Mouse (Mus musculus) cerebellum, postnatal 4 days (tissue): Measurements from ENCODE around the gene Tpcn1.
A peak's percentile ranks its signal among the peaks of the same experiment; 100 is the strongest.

Experiments
- DNase-seq, 2 experiments: peaks; one replicate each; pipeline ENCODE4 v3.0.0; 2022; ENCODE audit warnings: low spot score in 2 of 2, mixed read lengths in 1 of 2

Tpcn1 gene

DNA sequence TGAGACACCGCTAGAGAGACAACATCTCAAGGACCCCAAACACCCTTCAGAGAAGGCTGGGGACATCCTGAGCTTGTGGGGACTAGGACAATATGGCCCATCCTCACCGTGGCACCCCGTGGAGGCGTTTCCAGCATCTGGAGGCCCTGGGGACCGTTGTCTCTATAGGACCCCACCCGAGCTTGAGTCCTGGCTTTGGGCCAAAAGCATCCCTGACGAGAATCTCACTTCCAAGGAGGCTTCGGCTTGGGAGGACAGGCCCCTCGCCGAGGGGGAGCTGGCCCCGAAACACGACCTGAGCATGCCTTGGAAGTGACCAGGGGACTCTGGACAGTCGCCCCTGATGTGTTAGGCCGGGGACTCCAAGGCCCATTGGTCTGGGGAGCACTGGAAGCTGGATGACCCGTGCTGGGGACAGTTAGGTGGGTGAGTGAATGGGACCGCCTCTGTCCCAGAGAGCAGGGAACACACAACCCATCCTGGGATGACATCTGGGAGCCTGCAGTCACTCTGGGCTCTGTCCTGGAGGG is 20.8 kb upstream of the Tpcn1 start:
- DNase-seq: no peak

DNA sequence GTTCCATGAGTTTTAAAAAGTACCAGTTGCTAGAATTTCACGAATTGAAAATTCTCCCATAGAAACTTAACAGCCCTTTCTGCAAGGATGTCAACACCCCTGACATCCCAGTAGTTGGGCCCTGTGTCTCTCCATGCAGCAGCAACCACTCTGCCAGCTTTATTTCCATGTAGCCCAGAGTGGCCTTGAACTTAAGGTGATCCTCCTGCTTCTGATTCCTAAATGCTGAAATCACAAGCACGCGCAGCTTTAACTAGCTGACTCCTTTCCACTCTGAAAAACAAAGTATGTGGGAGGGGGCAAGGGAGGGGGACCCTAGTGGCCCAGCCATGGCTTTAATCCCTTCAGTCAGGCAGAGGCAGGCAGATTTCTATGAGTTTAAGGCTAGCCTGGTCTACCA is 18.9 kb upstream of the Tpcn1 start:
- DNase-seq: no peak

DNA sequence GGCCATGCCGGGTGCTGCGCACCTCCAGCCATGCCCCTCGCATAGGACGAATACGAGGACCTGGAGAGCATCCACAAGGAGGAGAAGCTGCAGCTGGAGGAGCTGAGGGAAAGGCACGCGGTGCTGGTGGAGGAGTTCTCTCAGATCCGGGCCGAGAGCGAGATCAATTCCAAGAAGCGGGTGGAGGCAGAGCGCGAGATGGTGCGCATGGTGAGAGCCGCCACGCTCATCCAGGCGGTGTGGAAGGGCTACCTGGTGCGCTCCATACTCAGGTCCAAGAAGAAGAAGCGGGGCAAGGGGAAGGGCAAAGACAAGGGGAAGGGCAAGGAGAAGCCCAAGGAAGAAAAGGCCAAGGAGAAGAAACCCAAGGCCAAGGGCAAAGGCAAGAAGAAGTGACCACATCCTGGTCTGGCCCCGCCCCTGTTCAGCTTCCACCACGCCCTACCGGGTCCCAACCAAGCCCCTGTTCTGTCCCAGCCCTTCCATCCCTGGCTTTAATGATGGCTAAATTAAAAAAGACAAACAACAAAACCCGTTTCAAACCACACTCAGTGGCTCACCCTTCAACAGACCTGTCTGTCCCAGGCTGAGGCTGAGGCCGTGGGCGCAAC is 18.2 kb upstream of the Tpcn1 start:
- no peak for DNase-seq

DNA sequence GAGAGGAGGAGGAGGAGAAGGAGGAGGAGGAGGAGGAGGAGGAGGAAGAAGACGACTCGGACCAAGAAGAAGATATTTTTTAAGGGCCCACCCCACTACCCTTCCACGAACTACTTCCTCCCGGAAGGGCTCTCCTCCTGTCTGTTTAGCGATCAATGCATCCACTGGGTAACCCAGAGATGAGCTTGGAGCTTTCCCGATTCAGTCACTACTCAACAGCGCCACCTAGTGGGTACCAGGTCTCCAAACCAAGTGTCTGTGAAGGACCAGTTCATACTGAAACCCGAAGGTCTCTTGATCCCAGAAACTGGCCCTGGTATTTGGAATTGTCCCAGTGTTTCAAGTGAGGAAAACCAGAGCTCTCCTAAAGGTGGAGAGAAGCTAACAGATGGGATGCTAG is 17.2 kb upstream of the Tpcn1 start:
- DNase-seq: peak; percentile 91 to 95

DNA sequence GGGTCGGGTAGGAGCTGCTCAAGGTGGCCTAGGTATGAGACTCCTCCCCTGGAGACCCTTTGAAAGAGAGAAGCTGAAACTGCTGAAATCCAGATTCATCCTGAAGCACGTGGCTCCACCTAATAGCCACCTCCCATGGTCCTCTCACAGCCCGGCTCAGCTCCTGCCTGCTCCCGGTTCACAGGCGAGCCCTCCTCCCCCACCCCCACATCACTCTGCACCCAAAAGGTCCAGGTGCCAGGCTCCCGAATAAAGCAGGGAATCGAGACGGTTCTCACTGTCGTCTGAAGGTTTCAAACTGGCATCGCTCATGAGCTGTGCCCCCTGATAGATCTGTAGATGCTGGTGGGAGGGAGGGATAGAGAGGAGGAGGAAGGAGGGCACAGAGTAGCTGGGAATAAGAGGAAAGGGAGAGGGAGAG is 16.8 kb upstream of the Tpcn1 start:
- DNase-seq: no peak

DNA sequence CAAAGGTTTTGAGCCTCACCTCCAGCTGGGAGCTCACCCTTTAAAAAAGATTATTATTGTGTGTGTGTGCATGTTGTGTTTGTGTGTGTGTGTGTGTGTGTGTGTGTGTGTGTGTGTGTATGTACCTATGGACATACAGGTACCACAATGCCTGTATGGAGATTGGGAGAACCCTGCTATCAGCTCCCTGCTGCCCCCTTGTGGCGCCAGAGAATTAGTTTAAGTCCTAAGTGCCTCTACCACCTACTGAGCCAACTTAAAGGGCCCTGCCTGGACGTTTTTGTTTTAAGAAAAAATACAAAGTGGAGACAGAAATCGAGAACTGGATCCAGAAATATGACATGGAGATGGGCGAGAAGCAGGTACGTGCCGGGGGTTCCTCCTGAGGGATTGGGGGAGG is 16.4 kb upstream of the Tpcn1 start:
- peak; percentile 82 to 85 for DNase-seq

DNA sequence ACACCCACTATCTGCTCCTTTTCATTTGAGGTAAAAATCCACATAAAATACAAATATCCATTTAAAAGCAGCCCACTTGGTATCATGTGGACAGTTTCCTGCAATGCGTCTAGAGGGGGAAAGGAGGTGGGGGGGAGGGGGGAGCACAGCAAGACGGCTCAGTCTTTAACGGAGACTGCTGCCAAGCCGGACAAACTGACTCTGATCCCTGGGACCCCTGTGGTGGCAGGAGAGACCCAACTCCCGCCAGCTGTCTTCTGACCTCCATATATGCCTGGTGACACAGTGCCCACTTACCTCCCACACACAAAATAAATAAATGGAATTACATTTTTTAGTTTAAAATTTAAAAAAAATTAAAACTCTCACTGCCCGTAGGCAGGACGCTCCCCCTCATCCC is 15.0 kb upstream of the Tpcn1 start:
- no peak for DNase-seq

DNA sequence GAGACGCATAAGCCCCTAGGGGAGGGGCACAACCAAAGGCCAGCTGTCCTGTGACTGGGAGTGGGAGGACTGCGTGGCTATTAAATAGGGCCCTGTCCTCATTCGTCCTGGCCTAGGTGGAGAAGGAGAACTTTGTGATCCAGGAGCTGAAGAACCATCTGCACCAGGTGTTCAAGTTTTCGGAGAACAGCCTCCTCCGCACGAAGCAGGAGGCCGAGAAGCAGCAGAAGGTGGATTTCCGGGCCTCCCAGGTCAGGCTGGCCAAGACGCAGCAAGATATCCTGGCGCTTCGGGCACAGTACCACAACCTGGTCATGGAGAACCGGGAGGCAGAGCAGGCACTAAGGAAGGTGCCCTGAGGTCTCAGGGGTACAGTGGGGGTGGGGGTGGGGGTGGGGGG is 13.7 kb upstream of the Tpcn1 start:
- DNase-seq: no peak

DNA sequence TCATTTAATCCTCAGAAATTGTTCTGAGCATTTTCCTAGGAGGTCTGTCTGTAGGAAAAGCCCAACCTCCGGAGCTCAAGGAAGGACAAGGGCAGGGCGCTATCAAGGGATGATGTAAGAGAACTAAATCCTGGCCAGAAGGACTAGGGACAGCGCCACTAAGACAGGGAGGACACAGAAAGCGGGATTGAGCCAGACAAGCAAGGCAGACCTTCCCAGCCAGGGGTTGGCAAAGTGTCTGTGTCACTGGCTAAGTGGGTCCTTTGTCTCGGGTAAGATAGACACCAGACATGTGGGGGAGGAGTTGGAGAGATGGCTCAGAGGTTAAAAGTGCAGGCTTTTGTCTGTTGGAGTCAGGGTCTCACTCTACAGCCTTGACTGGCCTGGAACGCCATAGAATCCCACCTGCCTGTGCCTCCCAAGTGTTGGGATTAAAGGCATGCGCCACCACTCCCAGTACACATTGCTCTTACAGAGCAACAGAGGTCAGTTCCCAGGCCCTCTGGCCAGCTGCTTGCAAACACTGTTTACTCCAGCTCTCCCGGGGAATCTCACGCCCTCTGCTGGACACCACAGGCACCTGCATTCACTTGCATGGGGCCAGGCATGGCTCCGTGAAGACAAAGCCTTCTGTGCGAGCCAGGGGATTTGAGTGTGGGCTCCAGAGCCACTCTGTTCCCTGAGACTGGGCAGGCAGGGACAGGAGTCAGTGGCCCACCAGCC is 12.6 kb upstream of the Tpcn1 start:
- DNase-seq: no peak

DNA sequence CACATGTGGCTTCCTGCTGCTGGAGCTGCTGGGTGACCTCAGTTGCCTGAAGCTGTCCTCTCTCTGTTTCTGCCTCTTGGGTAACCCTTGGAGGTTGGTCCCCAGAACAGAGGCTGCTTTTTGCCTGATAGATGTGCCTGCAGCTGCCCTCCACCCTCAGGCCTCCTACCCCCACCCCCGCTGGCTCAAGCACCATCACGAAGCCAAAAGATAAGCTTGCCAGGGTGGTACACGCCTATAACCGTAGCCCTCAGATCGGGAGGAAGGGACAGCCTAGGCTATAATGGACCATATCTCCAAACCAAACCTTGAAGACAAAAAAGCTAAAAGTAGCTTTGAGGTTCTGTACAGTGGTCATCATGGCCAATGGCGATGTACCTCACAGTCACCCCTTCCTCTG is 11.2 kb upstream of the Tpcn1 start:
- no peak for DNase-seq

DNA sequence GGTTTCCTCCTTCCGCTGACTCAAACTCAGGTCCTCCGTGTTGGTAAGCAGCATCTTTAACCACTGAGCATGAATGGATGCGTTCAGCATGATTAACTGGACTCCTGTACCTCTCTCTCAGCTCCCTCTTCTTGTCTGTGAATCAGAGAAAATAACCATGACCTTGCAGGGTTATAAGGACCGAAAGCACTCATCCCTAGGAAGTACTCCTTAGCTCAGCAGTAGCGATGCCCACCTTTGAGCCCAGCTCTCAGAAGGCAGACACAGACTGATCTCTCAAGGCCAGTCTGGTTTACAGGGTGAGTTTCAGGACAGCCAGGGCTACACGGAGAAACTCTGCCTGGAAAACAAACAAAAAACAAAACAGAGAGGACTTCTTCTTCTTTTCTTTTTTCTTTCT is 6.0 kb upstream of the Tpcn1 start:
- no peak for DNase-seq

DNA sequence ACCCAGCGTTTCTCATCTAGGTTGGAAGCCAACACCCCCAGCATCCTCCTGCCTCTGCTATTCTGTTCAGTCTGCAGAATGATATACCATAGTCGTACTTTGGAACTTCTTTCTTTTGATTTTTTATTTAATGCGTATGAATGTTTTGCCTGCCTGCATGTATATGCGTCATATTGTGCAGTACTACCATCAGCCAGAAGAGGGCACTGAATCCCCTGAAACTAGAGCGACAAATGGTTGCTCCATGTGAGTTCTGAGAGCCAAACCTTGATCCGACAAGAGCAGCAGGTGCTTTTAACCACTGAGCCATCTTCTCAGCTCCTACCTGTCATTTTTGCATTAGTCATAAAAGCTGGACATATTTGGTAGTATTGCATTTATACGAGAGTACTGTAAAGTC is 3.7 kb upstream of the Tpcn1 start:
- no peak for DNase-seq

DNA sequence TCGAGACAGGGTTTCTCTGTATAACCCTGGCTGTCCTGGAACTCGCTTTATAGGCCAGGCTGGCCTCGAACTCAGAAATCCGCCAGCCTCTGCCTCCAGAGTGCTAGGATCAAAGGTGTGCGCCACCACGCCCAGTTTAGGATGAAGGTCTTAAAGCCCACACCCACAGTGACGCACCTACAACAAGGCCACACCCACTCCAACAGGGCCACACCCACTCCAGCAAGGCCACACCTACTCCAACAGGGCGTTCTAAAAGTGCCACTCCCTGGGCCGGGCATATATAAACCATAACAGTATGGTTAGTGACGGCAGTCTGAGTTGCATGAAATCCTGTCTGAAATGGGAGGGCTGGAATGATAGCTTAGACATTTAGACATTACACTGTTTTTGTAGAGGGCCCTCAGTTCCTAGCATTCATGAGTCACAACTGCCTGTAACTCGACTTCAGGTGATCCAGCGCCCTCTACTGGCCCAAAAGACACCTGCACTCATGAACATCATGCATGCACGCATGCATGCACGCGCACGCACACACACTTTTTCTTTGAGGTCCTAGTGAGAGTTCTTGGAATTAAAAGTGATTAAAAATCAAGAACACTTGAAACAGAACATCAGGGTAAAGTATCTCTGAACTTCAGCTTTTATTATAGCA is 2.0 kb upstream of the Tpcn1 start:
- no peak for DNase-seq

DNA sequence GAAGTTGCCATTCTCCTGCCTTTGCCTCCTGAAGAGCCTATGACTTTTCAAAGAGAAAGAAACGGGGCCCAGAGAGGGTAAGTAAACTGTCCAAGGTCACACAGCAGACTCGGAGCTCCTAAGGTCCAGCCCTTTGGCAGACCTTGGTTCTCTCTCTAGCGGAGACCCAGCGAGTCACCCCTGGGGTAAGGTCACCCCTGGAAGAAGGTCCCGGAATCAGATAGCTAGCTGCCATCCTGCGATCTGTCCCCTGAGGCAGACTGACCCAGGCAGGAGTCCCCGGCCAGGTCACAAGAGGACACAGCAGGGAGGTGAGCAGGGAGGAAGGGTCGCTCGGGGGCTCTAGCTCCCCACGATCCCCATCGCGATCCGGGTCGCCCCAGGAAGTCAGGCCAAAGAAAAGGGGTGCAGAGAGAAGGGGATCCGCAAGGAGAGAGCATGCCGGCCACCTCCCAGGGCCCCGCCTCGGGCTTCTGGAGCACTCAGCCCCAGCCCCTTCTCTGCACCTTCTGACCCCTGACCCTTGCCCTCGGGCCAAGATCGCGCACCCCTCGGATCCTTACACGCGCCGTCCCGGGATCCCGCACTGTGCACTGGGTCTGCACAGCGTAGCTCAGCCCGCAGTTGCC is 419 bp downstream of the Tpcn1 start:
- no peak for DNase-seq

DNA sequence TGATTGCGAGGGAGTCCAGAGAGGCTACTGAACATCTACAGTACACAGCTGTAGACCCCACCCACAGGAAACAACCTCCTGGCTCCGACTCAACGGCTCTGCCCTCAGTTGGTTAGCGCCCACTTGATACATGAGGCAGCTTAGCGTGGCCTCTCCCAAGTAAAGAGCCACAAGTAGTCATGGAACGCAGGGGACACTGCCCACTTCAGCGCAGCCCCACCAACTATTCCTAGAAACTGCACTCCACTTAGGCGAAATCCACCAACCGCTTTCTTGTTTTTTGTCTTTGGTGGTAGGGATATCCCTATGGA is 902 bp downstream of the Tpcn1 start:
- no peak for DNase-seq

DNA sequence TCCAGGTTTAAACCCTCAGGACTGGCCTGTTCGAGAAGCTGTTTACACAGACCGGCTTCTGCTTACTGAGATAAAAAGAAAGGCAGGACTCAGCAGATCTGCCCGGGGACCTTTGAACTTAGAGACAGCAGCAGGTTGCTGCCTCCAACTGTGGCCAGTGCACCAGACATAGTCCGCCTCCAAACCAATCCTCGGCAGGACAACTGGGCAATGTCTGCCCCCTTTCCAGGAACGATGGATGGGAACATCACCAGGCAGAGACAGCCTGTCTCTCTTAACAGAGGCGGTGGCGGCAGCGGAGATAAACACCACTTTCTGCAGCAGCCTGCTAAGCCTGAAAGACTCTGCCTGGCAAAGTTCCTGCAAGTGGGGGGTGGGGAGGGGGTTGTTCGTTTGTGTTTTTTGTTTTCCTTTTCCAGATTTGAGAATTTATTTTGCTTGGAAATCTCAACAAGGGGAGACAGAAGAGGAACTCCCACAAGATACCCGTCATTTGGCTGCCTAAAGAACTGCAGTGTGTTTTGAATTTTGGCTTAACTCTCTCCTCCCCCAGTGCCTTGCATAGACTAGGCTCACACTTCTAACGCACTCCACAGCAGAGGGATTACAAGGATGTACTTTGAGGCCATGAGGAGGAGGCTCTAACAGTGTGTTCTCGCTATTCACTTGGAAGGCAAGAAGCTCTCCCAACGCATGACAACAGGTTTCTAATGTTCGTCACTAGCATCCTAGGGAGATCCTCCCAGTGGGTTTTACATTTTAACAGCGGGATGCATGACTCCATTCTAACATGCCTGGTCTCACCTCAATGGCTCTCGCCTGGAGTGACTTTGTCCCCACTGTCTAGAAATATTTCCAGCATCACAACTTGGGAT is 1.5 kb downstream of the Tpcn1 start:
- no peak for DNase-seq

DNA sequence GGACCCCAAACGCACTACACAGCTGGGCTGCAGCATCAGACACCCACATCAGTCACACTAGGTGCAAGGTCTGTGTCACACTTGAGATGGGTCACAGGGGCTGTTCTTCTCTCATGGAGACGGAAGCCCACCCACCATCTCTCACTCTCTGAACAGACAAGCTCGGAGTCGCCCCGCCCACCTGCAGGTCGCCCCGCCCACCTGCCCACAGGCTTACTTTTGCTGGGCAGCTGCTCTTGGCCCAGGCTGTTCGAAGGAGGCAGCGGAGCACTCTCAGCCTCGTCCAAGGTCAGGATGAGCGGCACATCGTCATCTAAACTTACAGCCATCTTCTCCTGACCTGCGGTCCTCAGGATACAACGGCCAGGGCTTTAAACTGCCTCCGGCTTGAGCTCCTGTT is 3.5 kb downstream of the Tpcn1 start:
- DNase-seq: no peak

DNA sequence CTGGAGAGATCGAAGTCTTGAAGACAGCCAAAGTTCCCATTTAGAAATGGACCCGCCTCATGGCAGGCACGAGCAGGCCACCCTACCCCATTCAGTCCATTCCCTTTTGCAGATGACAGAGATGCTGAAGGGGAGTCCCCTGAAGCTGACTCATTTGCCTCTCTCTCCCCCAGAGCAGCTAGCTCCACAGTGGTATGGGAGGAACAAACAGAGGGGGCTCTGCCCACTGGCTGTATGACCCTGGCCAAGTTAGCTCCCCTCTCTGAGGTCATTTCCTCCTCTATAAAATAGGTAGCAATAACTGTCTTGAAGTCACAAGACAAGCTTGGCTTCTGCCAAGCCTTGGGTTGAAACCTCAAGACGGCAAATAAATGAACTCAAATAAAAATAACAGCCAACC is 5.0 kb downstream of the Tpcn1 start:
- DNase-seq: no peak

DNA sequence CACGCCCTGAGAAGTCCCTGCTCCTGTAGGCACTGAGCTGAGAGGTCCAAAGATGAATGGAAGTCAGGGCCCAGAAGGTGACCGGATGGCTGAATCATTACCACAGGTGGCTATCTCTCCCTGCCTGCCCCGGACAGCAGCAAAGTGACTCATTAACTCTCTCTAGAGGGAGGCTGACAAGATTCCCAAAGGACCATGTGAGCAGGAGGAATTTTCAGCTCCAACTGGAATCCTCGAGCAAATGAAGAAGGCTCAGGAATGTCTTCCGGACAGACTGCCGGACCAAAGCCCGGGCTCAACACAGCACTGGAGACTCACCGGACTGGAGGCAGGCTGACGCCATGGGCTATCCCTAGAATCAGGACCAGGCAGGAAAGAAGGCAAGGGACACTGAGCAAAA is 6.5 kb downstream of the Tpcn1 start:
- DNase-seq: no peak

DNA sequence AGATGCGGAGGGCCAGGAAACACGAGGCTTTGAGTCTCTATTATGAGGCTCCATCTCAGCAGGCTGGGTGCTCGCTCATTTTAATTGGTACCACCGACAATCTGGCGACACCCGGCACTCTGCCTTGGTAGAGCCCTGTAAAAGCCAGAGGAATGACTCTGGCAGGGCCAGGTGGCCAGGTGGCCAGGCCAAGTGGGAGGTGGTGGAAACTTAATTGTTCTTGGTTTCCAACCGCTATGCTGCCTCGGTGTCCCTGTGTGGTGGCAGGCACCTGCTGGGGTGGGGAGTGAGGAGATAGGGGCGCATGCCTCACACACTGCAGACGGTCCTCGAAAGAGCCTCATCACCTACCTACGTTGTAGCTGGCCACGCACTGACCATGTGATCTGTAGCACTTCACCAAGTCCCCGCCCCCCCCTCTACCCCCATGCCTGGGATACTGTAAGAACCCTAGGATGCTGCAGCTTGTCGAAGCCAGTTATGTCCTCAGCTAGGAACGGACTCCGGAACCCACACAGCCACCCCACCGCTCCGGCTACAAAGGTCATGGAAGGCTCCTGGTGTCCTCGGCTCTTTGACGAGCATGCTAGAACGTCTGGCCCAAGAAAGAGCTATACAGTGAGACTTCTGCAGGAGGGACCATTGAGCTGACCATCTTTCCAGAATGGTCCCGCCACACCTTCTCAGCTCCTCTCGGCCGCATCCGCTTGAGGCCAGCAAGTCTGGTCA is 8.4 kb downstream of the Tpcn1 start:
- peak in 1 of 2 experiments; percentile 46 for DNase-seq
